Mouse (Mus musculus): ENCODE measurements around the gene Tcerg1l.

Gene Tcerg1l

DNA sequence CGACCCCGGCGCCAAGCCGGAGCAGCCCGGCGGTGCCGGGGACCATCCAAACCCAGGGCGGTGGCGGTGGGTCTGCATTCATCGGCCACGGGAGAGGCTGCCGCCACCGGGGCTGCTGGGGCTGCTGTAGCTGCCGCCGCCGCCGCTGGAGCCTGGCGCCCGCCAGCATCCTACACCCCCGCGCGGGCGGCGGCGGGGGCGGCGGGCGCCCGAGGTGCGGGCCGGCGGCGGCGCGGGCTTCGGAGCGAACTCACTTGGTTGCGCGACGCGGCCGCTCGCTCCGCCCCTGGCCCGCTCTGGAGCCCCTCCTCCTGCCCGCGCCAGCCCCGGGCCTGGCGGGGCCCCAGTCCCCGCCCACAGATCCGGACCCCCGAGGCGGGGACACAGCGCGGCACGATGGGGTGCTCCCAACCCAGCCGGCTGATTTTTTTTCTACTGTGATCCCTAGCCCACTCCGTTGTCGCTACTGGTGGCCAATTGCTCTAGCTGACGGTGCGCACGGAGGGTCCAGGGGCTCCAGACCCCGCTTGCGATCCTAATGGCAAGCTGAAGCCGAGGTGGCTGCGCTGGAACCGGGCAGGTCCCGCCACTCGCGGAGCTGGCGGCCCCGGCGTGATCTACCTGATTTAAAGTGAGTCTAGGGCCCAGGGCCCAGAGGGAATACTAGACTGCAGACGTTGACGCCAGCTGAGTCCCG, at the start of gene Tcerg1l:
Tcerg1l (minus strand) TSS at position 246 of the 697 bp plus-strand sequence.
- no peak for DNase-seq (ENCODE audit: low read depth)

DNA sequence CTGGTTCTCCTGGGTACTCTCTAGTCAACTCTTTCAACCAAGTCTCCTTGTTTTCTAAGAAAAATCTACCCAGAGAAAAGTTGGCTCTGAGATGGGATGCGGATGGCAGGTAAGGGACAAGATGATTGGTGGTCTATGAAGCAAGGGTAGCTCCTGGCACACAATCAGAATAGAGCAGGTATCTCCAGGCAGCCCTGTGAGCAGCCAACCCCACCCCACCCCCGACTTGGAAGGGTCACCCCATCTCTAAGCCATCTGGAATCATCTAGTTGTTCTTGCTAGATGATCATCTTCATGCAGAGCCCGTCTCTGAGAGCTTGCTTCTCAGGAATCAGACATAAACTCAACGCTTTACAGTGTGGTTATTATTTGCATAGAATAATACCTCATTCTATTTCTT, 44.6 kb upstream of the Tcerg1l start:
- no peak for DNase-seq (ENCODE audit: low read depth)

DNA sequence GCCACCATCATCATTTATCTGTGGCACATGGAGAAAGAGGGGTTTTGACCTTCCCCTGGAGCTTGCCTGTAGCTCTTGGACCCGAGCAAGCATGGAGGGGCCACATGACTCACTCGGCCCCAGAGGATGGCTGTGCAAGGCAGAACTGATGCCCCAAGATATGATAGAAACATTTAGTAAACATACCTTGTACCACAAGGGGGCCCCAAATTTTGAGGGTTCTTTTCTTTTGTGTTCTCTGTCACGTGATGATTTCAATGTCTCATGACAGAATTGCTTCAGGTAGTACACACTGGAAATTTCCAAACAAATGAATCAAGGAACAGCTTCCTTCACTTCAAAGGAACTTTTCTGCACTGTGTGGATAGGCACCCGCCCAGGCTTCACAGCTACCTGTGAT, 35.0 kb upstream of the Tcerg1l start:
- no peak for DNase-seq (ENCODE audit: low read depth)

DNA sequence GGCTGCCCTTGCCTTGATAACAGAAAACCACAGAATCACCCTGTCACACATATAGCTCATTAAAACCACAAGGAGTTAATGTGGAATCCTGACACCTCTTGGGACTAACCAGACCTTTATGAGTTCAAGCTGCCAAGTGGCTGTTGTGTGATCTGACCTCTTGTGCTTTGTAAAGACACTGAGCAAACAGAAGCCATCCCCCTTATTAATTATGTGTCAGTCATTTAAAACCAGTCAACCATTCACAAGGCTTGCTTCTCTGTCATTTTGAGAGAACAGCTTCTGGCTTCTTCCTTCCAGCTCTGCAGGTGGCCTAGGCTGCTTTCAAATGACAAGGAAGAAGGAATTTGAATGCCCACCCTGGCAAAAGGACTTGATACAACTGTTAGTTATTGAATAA, 33.9 kb upstream of the Tcerg1l start:
- DNase-seq (ENCODE audit: low read depth): no peak

DNA sequence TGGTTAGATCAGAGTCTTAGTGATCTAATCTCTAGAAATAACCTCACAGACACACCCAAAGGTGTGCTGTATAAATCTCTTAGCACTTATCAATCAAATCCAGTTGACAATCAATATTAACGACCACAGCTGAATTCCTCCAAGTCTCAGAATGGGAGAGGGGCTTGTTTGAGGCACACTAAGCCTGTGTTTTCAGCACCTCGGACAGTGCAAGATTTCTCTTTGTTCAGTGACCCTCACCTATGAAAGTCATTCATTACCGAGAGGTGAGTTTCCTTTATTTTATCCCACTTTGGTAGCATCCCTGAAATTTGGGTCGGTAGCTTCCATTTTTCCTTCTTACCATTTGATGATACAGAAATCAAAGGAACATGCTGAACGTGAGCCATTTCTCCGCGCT, 32.4 kb upstream of the Tcerg1l start:
- no peak for DNase-seq (ENCODE audit: low read depth)

DNA sequence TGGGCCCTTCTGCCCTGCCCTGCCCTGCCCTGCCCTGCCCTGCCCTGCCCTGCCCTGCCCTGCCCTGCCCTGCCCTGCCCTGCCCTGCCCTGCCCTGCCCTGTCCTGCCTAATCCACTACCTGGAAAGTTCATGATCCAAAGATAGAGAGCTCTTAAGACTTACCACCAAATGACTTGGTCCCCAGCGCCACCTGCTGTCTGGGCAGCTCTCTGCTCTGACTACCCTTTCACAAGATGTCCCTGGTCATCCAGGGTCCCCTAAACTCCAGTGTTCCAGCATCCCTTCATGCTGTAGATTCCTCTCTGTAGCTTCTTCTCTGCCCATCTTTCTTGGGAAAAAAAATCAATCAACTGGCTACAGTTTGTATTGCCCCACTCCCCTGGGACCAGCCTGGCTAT, 31.3 kb upstream of the Tcerg1l start:
- DNase-seq (ENCODE audit: low read depth): no peak

DNA sequence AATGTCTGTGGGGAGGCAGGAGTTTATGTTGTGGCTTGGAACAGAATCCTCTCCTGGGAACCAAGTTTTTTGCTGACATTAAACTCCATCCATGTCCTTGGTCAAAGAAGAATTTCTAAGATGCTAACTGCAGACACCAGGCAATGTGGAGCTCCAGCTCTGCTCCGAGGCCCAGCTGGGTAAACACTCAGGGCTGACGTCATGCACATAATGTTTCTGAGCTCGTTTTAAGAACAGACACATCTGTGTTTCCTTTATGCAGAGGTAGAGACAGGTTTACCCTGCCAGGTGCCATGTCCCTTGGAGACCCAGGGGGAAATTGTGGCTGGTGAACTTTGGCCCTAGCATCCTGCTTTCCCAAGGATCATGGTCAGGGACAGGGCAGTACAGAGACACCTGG, 29.9 kb upstream of the Tcerg1l start:
- DNase-seq (ENCODE audit: low read depth): no peak

DNA sequence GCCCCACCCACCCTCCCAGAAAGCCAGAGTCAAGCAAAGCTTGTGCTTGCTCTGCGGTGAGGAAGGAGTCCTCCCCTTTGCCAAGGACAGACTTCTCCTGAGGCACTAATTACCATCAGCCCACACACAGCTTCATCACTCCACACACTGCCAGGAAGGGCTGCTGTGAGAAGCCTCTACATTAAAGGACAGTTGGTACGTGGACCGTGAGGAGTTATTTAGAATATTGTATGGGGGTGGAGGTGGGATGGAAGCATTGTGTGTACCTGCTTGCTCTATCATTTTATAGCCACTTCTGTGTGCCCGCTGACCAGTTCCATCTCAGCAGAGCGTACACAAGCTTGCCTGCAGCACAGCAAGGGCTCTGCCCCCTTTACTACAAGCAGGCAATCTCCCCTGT, 16.0 kb upstream of the Tcerg1l start:
- no peak for DNase-seq (ENCODE audit: low read depth)

DNA sequence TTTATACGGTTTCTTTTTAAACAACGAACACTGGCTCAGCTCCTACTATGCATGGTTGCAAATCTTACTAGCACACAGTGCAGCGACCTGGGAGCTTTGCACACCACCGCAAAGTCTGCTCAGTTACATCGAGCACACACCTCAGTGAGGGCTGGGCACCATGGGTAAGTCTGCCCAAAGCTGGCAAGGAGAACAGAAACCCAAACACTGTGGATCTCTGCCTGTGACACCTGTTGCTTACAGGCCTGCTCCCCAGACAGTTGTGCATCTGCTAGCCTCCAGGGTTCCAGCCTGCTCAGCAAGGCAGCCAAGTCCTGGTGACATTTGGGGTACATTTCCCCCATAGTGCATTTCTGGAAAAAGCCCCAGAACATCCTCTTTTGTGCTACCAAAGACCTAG, 4.1 kb upstream of the Tcerg1l start:
- DNase-seq (ENCODE audit: low read depth): no peak

DNA sequence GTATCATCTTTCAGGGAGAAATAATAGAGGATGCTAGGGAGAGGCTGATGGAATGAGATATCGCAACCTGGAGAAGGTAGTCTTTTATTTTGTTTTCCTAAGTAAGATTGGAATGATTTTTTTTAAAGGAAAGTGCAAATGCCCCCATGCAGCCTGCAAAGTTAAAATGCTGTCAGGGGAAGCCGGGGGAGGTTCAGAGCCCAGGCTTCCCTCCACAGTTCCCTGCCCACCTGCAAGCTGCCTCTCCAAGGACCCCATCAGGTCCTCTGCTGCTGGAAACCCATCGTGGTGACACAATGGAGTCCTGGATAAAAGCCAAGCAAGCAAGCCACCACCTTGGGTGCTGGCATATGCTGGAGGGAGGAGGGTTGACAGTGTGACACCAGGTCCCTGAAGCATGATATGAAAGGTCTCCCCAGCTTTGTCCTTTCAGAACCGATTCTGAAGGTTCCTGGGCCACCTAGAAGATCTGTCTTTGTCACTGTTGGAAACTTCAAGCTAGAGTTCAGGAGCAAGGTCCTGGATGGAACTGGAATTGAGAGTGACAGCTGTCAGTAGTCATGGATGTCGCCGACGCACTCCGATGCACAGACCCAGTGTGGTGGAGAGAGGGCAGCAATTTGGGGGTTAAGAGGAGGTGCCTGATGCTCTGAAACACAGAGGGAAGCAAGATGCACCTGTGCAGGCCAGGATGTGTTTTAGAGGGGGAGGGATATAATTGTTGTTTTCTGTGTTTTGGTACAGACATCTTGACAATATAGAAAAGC, 3.2 kb upstream of the Tcerg1l start:
- DNase-seq (ENCODE audit: low read depth): no peak

DNA sequence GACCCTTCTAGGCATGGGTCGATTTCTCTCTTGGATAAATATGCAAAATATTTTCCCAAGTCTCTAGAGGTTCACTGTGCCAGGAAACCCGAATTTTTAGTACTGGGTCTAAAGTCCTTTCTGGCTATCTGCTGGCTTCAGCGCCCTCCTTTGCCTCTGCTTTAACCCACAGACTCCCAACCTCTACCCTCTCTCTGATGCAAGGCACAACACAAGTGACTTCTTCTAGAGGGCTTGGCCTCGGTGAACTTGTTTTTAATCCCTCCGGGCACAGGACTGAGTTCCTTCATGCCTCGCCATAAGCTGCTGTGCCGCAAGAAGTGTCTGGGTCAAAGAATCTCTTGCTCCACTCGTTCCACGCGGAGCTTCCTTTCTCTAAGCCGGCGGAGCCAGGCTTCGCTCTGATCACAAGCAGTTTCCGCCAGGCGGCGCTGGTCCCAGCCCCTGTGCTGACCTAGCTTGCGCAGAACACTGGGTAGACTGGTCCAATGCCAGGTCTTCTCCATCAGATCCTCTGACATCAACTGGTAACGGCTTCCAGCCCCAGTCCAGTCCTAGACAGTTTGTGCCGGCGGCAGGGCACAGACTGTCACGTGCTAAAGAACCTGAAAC, 758 bp upstream of the Tcerg1l start:
- no peak for DNase-seq (ENCODE audit: low read depth)

DNA sequence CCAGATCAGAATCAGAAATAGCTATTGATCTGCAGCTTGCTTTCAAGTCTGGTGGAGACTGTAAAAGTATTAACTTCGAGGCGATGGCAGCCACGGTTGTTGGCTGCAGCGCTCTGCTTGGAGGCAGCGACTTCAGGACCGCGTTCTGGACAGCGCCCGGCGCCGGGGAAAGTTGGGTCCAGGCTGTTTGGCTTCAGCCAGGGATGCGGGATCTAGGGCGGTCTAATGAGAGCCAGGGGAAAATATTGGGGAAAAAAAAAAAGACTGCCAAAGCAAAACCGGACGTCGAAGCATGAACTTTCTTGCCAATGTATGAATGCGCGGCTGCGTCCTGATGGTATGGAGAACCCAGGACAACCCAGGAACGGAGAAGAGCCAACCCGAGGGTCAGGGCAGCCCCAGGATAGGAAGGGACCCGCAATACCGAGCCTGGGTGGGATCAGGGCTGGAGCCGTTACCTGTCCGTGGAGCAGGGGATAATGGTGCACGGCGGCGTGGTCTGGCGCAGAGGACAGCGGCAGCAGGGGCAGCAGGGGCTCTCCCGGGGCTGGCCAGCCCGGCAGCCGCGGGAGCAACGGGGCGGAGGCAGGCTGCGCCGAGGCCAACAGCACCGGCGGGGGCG, 556 bp downstream of the Tcerg1l start:
- DNase-seq (ENCODE audit: low read depth): no peak

DNA sequence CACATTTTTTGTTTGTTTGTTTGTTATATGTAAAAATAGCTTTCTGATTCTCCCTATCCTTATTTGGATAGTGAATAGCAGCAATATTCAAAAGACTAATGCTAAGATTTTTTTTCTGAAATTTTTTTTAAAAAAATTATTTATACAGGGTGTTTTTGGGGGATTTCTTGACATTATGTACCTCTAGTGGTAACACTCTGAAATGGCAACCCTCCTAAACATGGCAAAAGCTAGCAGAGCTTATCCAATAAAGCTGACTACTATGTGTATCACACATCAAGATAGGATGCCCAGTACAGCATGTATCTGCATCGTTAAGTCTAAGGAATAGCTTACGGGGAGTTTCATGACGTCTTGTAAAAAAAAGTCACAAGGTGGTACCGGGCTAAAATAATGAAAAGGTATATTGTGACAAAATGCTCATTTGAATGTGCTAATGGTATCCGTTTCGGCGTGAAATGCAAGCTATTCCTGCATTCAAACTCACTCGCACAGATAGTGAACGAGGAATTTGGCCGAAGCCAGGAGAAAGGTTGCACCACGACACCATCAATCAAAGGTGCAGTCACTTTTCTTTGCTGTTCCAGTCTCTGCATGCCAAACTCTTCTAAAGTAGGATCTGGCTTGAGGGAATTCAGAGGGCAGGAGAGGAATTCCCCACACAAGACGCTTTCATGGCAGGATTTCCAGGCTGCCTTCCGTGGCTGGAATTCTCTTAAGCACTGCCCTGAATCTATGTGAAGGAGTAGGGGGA, 1.2 kb downstream of the Tcerg1l start:
- no peak for DNase-seq (ENCODE audit: low read depth)

DNA sequence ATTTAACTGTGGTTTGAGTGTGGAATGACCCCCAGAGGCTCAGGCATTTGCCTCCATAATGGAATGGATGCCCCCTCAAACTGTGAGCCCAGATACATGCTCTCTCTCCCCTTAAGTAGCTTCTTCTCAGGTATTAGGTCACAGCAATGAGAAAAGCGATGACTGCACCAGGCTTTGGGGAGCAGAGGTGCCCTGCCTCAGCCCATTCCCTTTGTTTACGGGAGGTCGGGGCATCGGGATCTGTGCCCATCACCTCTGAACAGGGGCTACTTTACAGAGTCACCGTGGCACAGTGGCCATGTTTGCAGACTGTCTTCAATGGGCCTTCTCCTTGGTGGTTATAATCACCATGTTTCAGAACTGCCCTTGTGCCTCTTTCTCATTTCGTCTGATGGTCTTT, 7.6 kb downstream of the Tcerg1l start:
- no peak for DNase-seq (ENCODE audit: low read depth)

DNA sequence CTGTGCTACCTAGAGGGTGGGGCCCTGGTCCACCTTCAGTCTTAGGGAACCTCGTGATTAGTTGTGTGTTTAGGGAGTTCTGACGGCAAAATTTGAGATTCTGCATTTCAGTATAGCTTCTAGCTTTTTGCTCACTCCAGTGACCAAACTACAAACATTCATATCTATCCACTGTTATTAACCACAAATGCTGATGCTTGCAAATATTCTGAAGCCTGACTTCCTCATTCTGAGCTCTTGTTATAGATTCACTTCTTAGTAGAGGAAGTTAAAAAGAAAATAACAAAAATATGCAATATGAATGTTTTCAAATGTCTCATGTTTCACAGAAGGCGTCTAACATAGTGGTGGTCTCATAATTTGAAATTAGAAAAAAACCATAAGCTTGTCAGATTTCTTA, 8.5 kb downstream of the Tcerg1l start:
- no peak for DNase-seq (ENCODE audit: low read depth)

DNA sequence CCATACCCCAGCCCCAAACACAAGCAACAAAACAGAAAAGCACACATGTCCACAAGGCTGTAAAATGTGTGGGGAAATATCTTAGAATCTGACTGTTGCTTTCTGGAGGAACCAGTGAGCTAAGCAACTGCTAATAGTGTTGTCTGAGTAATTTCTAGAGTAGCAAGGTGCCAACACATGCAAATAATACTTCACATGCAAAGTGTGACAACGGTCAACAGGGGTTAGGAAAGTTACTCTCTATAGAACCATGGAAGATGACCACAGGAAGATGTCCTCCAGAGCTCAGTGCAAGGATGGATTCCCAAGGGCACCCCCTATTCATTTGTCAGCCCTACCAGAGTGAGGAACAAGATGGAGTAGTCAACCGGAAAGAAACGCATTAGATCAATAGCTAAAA, 18.3 kb downstream of the Tcerg1l start:
- no peak for DNase-seq (ENCODE audit: low read depth)

DNA sequence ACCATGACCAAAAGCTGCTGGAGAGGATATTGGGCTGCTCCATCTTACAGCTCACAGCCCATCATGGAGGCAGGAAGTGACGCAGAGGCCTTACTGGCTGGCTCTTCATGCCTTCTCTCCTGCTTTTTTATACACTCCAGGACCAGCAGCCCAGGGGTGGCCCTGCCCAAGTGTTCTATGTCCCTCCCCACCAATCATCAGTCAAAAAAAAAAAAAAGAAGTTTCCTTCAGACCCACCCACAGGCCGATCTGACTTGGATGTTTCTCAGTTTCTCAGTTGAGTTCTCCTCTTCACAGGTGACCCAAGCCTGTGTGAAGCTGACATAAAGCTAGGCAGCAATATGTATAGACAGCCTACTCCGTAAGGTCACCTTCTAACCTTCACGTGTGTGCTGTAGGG, 19.0 kb downstream of the Tcerg1l start:
- DNase-seq (ENCODE audit: low read depth): no peak

DNA sequence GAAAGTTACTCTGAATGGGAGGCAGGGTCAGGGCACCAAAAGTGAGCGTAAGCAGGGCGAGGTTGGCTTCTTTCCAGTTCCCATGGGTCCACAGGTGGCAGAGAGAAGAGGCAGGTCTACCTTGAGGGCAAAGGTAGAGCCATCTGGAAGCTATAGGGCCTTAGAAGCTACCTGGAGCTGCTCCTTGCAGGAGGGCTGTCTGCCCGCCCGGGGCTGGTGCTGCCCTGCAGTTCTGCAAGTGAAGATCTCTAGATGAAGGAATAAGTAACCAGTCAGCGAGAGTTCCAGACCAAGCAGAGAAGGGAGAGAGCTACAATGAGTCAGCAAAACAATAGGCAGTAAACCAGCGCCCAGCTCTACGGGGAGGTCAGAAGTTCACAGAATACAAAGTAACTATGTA, 22.0 kb downstream of the Tcerg1l start:
- DNase-seq (ENCODE audit: low read depth): no peak

DNA sequence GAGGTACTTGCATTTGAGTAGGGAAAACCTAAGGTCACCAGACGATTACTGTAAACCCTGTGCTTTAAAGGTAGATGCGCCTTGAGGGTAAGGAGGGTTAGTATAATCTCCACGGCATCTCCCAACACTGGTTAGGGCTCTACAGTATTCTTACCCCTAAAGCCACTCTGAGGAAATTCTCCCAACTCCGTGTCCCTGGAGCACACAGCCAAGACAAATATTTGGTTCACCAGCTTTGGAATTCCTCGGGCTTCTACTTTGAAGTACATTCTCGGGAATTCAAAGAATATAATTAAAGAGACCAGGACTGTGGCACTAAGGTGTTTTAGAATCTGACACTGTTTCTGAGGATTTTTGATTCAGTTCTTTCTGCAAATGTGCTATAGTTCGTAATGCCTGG, 23.2 kb downstream of the Tcerg1l start:
- no peak for DNase-seq (ENCODE audit: low read depth)

DNA sequence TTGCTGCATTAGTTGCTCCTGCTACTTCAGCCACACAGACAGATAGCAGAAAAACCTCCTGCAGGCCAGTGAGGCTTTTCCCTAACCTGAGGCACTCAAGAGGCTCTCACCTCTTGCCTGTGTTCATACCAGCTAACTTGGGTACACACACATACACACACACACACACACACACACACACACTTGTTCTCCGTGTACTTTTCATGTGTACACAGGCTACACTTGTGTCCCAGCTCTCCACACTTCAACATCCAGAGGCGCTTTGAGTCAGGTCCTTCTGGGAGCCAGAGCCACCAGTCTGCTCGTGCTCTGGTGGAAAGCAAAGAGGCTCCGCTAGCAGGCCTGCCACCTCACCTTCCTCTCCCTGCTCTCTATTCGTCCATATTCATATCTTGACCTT, 24.0 kb downstream of the Tcerg1l start:
- DNase-seq (ENCODE audit: low read depth): no peak

DNA sequence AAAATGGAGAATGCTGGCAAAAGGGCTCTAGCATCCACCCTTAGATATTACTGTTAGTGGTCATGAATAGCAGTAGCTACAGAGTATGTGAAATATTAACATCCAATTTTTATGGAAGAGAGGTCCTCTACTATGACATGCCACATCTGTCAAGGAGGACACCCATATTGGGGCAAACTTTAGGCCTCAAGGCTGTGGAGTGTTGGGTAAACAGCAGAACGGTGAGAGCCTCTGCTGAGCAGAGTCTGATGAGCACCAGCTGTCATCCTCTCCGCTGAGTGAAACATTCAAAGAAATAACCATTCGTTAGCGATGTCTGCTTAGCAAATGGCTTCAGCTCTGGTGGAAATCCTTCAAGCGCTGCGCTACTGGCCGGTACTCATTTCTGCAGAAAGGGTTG, 30.0 kb downstream of the Tcerg1l start:
- DNase-seq (ENCODE audit: low read depth): no peak

DNA sequence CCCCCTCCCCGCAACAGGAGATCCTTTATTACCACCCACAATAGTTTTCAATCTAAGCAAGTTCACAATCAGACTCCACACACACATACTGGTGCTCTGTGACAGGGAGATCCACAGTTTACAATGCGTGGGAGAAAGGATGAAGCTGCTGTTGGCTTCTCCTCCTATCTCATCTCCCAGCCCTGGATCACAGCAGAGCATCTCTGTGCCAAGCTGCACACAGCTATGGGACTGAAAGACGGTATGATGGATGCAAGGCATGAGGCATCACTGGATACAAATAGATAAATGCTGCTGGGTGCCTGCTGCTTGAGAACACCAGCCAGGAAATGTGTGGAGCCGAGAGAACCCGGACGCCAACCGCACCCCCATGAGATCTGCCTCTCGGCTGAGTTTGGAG, 32.0 kb downstream of the Tcerg1l start:
- no peak for DNase-seq (ENCODE audit: low read depth)
